Mouse (Mus musculus): ENCODE data around the gene Abca8a. TPM values are rescaled to one million over a fixed set of nuclear protein-coding genes. Genes with fewer than 3 reads are reported as not detected.

The Abca8a gene
- total and polyA plus RNA-seq, 2 experiments from 2014 or later, result 1.9 to 3.2 TPM

DNA sequence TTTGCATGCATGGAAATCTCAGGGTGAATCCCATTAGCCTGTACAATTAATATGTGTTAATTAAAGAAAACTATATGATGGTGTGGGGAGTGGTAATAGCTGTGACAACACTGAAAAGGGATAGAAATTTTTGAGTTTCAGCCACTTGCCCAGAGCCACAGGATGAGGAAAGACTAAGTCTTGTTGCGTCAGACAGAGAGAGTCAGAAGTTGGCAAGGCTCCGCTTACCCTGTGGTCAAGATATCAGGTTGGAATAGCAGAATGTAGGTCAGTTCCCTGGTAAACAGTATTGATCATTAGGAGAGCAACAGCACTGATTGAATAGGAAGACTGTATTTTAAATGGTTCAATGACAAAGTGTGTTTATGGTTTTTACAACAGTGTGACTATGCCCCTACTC lies 58.0 kb downstream of the Abca8a start:
- Histone ChIP-seq H3K36me3 (ENCODE audit: insufficient read depth) (no peaks in the 10 kb centered on the region), H3K9ac (no peak overlapping the region), H3K27me3 (ENCODE audit: insufficient read depth, low read length) (no peaks in the 10 kb centered on the region), H3K4me3 (ENCODE audit: low read depth, low read length) (no peak overlapping the region), H3K9me3 (ENCODE audit: low read length) (no peaks in the 10 kb centered on the region), H3K27ac (ENCODE audit: low read depth, low read length) (no peak overlapping the region), H3K4me1 (ENCODE audit: insufficient read depth) (no peaks in the 10 kb centered on the region), H3K4me2 (ENCODE audit: low read depth) (no peak overlapping the region)
- TF ChIP-seq CTCF (IDR thresholded peaks at IDR 0.05; ENCODE audit: low read depth), result no peak
- WGBS, result 95% methylated on average over 2 of the region's 2 CpGs
- no peak for DNase-seq
- no peak for ATAC-seq

GRCm38 (mm10) chr11:110028913-110029695 lies 66.7 kb downstream of the Abca8a start:
- Histone ChIP-seq H3K4me3 (ENCODE audit: low read depth, low read length) (no peak overlapping the region), H3K27ac (ENCODE audit: low read depth, low read length) (no peak overlapping the region), H3K9ac (no peak overlapping the region), H3K4me1 (ENCODE audit: insufficient read depth) (no peaks in the 10 kb centered on the region), H3K9me3 (ENCODE audit: low read length) (no peaks in the 10 kb centered on the region), H3K36me3 (ENCODE audit: insufficient read depth) (no peaks in the 10 kb centered on the region), H3K4me2 (ENCODE audit: low read depth) (no peak overlapping the region), H3K27me3 (ENCODE audit: insufficient read depth, low read length) (no peaks in the 10 kb centered on the region)
- DNase-seq (no peak), ATAC-seq (no peak)
- no peak for TF ChIP-seq CTCF (IDR thresholded peaks at IDR 0.05; ENCODE audit: low read depth)
- WGBS, result 84% methylated on average over 7 of the region's 7 CpGs

- Histone ChIP-seq H3K9me3 (ENCODE audit: low read length) (no peaks in the 10 kb centered on the region), H3K27ac (ENCODE audit: low read depth, low read length) (no peak overlapping the region), H3K4me3 (ENCODE audit: low read depth, low read length) (no peak overlapping the region), H3K36me3 (ENCODE audit: insufficient read depth) (no peaks in the 10 kb centered on the region), H3K9ac (no peak overlapping the region), H3K4me1 (ENCODE audit: insufficient read depth) (no peaks in the 10 kb centered on the region), H3K4me2 (ENCODE audit: low read depth) (no peak overlapping the region), H3K27me3 (ENCODE audit: insufficient read depth, low read length) (no peaks in the 10 kb centered on the region)
- ATAC-seq (no peak), DNase-seq (no peak)
- TF ChIP-seq CTCF (IDR thresholded peaks at IDR 0.05; ENCODE audit: low read depth), result no peak
- 81% methylated on average over 2 of the region's 2 CpGs for WGBS
These were observed 84.8 kb downstream of the Abca8a start for GRCm38 (mm10) chr11:110010836-110011546.

- TF ChIP-seq CTCF (IDR thresholded peaks at IDR 0.05; ENCODE audit: low read depth), result no peak
- Histone ChIP-seq H3K4me1 (ENCODE audit: insufficient read depth) (0 out of 2 replicates have a peak, but pooled peaks cover 4% of the 10 kb centered on the region), H3K36me3 (ENCODE audit: insufficient read depth) (no peaks in the 10 kb centered on the region), H3K4me2 (ENCODE audit: low read depth) (peak within 1 kb of the TSS; percentile 66), H3K27ac (ENCODE audit: low read depth, low read length) (peak within 1 kb of the TSS; percentile 64), H3K4me3 (ENCODE audit: low read depth, low read length) (peak within 1 kb of the TSS; percentile 45), H3K9me3 (ENCODE audit: low read length) (no peaks in the 10 kb centered on the region), H3K27me3 (ENCODE audit: insufficient read depth, low read length) (no peaks in the 10 kb centered on the region), H3K9ac (peak within 1 kb of the TSS; percentile 56)
- under 1% methylated on average over 15 of the region's 15 CpGs for WGBS
- DNase-seq (peak; percentile 83), ATAC-seq (peak; percentile 94)
These were observed 100.2 kb downstream of the Abca8a start, which contains the start of gene Abca8b for GRCm38 (mm10) chr11:109995624-109996023. TSS of gene Abca8b (minus strand) at chr11:109995845.

DNA sequence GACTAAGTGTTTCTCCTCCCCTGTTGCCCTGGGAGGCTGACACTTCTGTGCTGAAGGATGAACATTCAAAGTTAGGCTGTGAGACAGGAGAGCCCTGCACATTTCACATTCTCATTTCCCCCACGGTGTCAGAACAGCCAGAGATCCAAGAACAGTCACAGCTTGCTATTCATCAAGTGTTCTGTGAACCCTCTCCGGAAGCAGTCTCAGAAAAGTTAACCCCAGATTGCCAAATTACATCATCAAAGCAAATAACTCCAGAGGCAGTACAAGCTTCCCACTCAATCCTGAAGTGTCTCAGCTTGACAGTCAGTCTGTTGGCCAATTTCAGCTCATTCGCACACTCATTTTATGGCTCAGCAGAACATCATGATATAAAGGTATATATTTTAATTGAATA lies 100.8 kb downstream of the Abca8a start:
- Histone ChIP-seq H3K4me2 (ENCODE audit: low read depth) (peak overlapping the region; percentile 66), H3K9ac (peak overlapping the region; percentile 56; the same call in 1 of the 2 replicates), H3K4me3 (ENCODE audit: low read depth, low read length) (peak overlapping the region; percentile 45), H3K4me1 (ENCODE audit: insufficient read depth) (0 out of 2 replicates have a peak, but pooled peaks cover 4% of the 10 kb centered on the region), H3K27ac (ENCODE audit: low read depth, low read length) (no peak overlapping the region), H3K27me3 (ENCODE audit: insufficient read depth, low read length) (no peaks in the 10 kb centered on the region), H3K36me3 (ENCODE audit: insufficient read depth) (no peaks in the 10 kb centered on the region), H3K9me3 (ENCODE audit: low read length) (no peaks in the 10 kb centered on the region)
- ATAC-seq (peak; percentile 79), DNase-seq (peak; percentile 55)
- TF ChIP-seq CTCF (IDR thresholded peaks at IDR 0.05; ENCODE audit: low read depth), result no peak
- WGBS, result under 1% methylated on average over 3 of the region's 3 CpGs

GRCm38 (mm10) chr11:109994014-109994413 lies 101.8 kb downstream of the Abca8a start:
- no peak for TF ChIP-seq CTCF (IDR thresholded peaks at IDR 0.05; ENCODE audit: low read depth)
- Histone ChIP-seq H3K4me1 (ENCODE audit: insufficient read depth) (0 out of 2 replicates have a peak, but pooled peaks cover 4% of the 10 kb centered on the region), H3K4me2 (ENCODE audit: low read depth) (peak overlapping the region; percentile 66; the same call in 1 of the 2 replicates), H3K36me3 (ENCODE audit: insufficient read depth) (no peaks in the 10 kb centered on the region), H3K9ac (no peak overlapping the region), H3K4me3 (ENCODE audit: low read depth, low read length) (no peak overlapping the region), H3K9me3 (ENCODE audit: low read length) (no peaks in the 10 kb centered on the region), H3K27me3 (ENCODE audit: insufficient read depth, low read length) (no peaks in the 10 kb centered on the region), H3K27ac (ENCODE audit: low read depth, low read length) (no peak overlapping the region)
- ATAC-seq (no peak), DNase-seq (no peak)
- 71% methylated on average over 6 of the region's 6 CpGs for WGBS

DNA sequence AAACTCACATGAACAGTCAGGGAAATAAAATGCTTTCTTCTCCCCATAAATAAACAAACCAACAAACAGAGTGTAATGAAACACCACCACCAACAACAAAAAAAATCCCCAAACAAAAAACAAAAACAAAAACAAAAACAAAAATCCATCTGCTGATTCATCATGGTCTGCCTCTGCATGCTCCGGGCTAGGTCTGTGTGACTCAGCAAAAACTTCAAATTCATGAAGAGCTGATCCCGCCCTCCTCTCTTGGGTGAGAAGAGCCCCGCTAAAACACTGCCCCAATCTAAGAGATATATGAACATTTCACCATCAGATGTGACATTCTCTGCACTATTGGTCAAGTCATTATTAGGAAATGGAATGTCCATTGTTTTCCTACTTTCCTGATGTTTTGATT lies 104.5 kb downstream of the Abca8a start:
- H3K4me3 ChIP-seq (ENCODE audit: low read depth, low read length), result no peak overlapping the region
- no peaks in the 10 kb centered on the region for H3K36me3 ChIP-seq (ENCODE audit: insufficient read depth)
- H3K27ac ChIP-seq (ENCODE audit: low read depth, low read length), result no peak overlapping the region
- no peak overlapping the region for H3K4me2 ChIP-seq (ENCODE audit: low read depth)
- H3K9ac ChIP-seq, result no peak overlapping the region
- WGBS, result 66% methylated on average over 3 of the region's 3 CpGs
- ATAC-seq (no peak), DNase-seq (no peak)
- H3K4me1 ChIP-seq (ENCODE audit: insufficient read depth), result 0 out of 2 replicates have a peak, but pooled peaks cover 4% of the 10 kb centered on the region
- no peaks in the 10 kb centered on the region for H3K9me3 ChIP-seq (ENCODE audit: low read length)
- H3K27me3 ChIP-seq (ENCODE audit: insufficient read depth, low read length), result no peaks in the 10 kb centered on the region
- no peak for TF ChIP-seq CTCF (IDR thresholded peaks at IDR 0.05; ENCODE audit: low read depth)

Measured in forebrain, postnatal 0 days (tissue).